Mouse (Mus musculus) midbrain, embryonic 13.5 days (tissue): ENCODE data around the gene AI464131. TPM values are rescaled to one million over a fixed set of nuclear protein-coding genes. Genes with fewer than 3 reads are reported as not detected.

Experiments used
- ATAC-seq: fragments of 200-750 bp; cut with Nextera tagmentation; 2 replicates; pipeline ENCODE4 v1.8.0; 2017; ENCODE audit warnings: mild to moderate bottlenecking, moderate TSS enrichment, moderate library complexity
- H3K27ac ChIP-seq: fragments of 300-500 bp; sonication (generic); 2 replicates; pipeline ENCODE4 v1.5.1; 2015; ENCODE audit warnings: inconsistent platforms, mild to moderate bottlenecking, moderate library complexity
- H3K27me3 ChIP-seq: fragments of 300-500 bp; sonication (generic); 2 replicates; pipeline ENCODE4 v1.6.1; 2015; ENCODE audit warnings: mild to moderate bottlenecking, inconsistent platforms
- H3K36me3 ChIP-seq: fragments of 300-500 bp; sonication (generic); 2 replicates; pipeline ENCODE4 v1.6.1; 2015; ENCODE audit warnings: mild to moderate bottlenecking, inconsistent platforms
- H3K4me1 ChIP-seq: fragments of 300-500 bp; sonication (generic); replicated peaks from 2 replicates; pipeline ENCODE4 v1.6.1; 2015; ENCODE audit warnings: inconsistent platforms
- H3K4me2 ChIP-seq: fragments of 300-500 bp; sonication (generic); replicated peaks from 2 replicates; pipeline ENCODE4 v1.6.1; 2015; ENCODE audit warnings: moderate library complexity, mild to moderate bottlenecking, inconsistent platforms
- H3K4me3 ChIP-seq: fragments of 300-500 bp; sonication (generic); replicated peaks from 2 replicates; pipeline ENCODE4 v1.5.1; 2015; ENCODE audit warnings: mild to moderate bottlenecking, inconsistent platforms
- H3K9ac ChIP-seq: fragments of 300-500 bp; sonication (generic); replicated peaks from 2 replicates; pipeline ENCODE4 v1.6.1; 2015; ENCODE audit warnings: mild to moderate bottlenecking, inconsistent platforms
- H3K9me3 ChIP-seq: fragments of 300-500 bp; sonication (generic); 2 replicates; pipeline ENCODE4 v1.6.1; 2016; ENCODE audit warnings: mild to moderate bottlenecking, inconsistent platforms
- WGBS: fragments of 180-500 bp; shearing (Covaris S2); methylation state at CpG from one replicate; pipeline ENCODE4 v1.1.7; 2015; 5-methylcytosine and 5-hydroxymethylcytosine counted together
- polyA plus RNA-seq: library from polyadenylated mRNA; unstranded; fragments of >200 nt; fragmentation: Nextera tagmentation; extraction: Ambion mirVana; gene quantifications from 2 replicates; pipeline ENCODE4 v1.2.1, GENCODE M21; 2015

AI464131 gene
- polyA plus RNA-seq, 1 experiment from 2014 or later, result 5.5 TPM

- Histone ChIP-seq H3K4me1 (peaks cover 37% of the 10 kb centered on the region), H3K27me3 (peaks cover 44% of the 10 kb centered on the region), H3K4me3 (no peak overlapping the region), H3K9ac (no peak overlapping the region), H3K27ac (no peak overlapping the region), H3K36me3 (no peaks in the 10 kb centered on the region), H3K4me2 (no peak overlapping the region), H3K9me3 (no peaks in the 10 kb centered on the region)
- WGBS, result 80% methylated on average over 5 of the region's 5 CpGs
- ATAC-seq, result no peak
Observed at GRCm38 (mm10) chr4:41504325-41504724, 1.4 kb upstream of the AI464131 start.

GRCm38 (mm10) chr4:41502171-41502940, 520 bp downstream of the AI464131 start:
- peak; percentile 29 for ATAC-seq
- 6% methylated on average over 20 of the region's 20 CpGs for WGBS
- H3K9ac ChIP-seq, result peak overlapping the region; percentile 58
- no peaks in the 10 kb centered on the region for H3K9me3 ChIP-seq
- H3K36me3 ChIP-seq, result no peaks in the 10 kb centered on the region
- peak overlapping the region; percentile 60 for H3K27ac ChIP-seq
- H3K27me3 ChIP-seq, result peaks cover 51% of the 10 kb centered on the region
- peak overlapping the region; percentile 40 for H3K4me3 ChIP-seq
- H3K4me1 ChIP-seq, result peaks cover 49% of the 10 kb centered on the region
- H3K4me2 ChIP-seq, result peak overlapping the region; percentile 61

DNA sequence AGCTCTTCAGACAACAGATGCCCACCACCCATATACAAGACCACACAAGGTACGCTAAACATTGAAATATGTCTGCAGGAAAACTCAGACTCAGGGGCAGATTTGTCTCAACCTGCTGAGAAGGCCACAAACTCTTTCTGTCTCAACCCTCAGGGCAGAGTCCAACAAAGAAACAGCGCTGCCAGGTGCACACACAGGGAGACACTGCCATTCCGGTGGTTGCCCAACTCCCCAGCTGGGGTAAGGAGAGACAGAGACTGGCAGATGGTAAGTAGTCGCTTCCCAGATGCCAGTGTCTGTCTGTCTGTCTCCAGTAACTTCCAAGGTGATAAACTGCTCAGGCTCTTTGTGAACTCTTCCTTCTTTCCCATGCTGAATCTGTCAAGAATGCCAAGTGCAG, 2.1 kb downstream of the AI464131 start:
- peaks cover 66% of the 10 kb centered on the region for H3K27me3 ChIP-seq
- peaks cover 41% of the 10 kb centered on the region for H3K4me1 ChIP-seq
- 79% methylated on average over 4 of the region's 4 CpGs for WGBS

GRCm38 (mm10) chr4:41499619-41500018, 3.3 kb downstream of the AI464131 start:
- no peak overlapping the region for H3K27ac ChIP-seq
- H3K36me3 ChIP-seq, result no peaks in the 10 kb centered on the region
- no peak overlapping the region for H3K9ac ChIP-seq
- peaks cover 69% of the 10 kb centered on the region for H3K27me3 ChIP-seq
- H3K4me3 ChIP-seq, result 0 out of 2 replicates have a peak overlapping the region, but pooled peaks have one; percentile 25
- 0 out of 2 replicates have a peak overlapping the region, but pooled peaks have one; percentile 59 for H3K4me2 ChIP-seq
- ATAC-seq, result no peak
- peaks cover 40% of the 10 kb centered on the region for H3K4me1 ChIP-seq
- H3K9me3 ChIP-seq, result no peaks in the 10 kb centered on the region
- 56% methylated on average over 8 of the region's 8 CpGs for WGBS

More for the DNA sequence above, 2.1 kb downstream of the AI464131 start:
- Histone ChIP-seq H3K36me3 (no peaks in the 10 kb centered on the region), H3K9ac (no peak overlapping the region), H3K4me2 (no peak overlapping the region), H3K4me3 (no peak overlapping the region), H3K9me3 (no peaks in the 10 kb centered on the region), H3K27ac (no peak overlapping the region)
- ATAC-seq, result no peak

- Histone ChIP-seq H3K9me3 (no peaks in the 10 kb centered on the region), H3K9ac (peak overlapping the region; percentile 4), H3K4me3 (peak overlapping the region; percentile 25), H3K36me3 (0 out of 2 replicates have a peak, but pooled peaks cover 4% of the 10 kb centered on the region), H3K27me3 (peaks cover 69% of the 10 kb centered on the region), H3K27ac (no peak overlapping the region), H3K4me2 (peak overlapping the region; percentile 59), H3K4me1 (peaks cover 40% of the 10 kb centered on the region)
- 5% methylated on average over 43 of the region's 43 CpGs for WGBS
- ATAC-seq, result no peak
Observed at GRCm38 (mm10) chr4:41498921-41499391, 3.9 kb downstream of the AI464131 start.

GRCm38 (mm10) chr4:41497995-41498845, 4.7 kb downstream of the AI464131 start:
- 0 out of 2 replicates have a peak, but pooled peaks cover 6% of the 10 kb centered on the region for H3K36me3 ChIP-seq
- H3K4me2 ChIP-seq, result peak overlapping the region; percentile 59
- peaks cover 40% of the 10 kb centered on the region for H3K4me1 ChIP-seq
- WGBS, result 11% methylated on average over 72 of the region's 72 CpGs
- H3K4me3 ChIP-seq, result peak overlapping the region; percentile 25
- no peak overlapping the region for H3K27ac ChIP-seq
- H3K9me3 ChIP-seq, result no peaks in the 10 kb centered on the region
- H3K9ac ChIP-seq, result peak overlapping the region; percentile 48
- ATAC-seq, result peak; percentile 28; the same call in 1 of the 2 replicates
- H3K27me3 ChIP-seq, result peaks cover 69% of the 10 kb centered on the region

- H3K4me1 ChIP-seq, result peaks cover 35% of the 10 kb centered on the region
- WGBS, result 3% methylated on average over 34 of the region's 34 CpGs
- peak overlapping the region; percentile 48 for H3K9ac ChIP-seq
- peak overlapping the region; percentile 59 for H3K4me2 ChIP-seq
- H3K4me3 ChIP-seq, result peak overlapping the region; percentile 25
- H3K36me3 ChIP-seq, result 0 out of 2 replicates have a peak, but pooled peaks cover 6% of the 10 kb centered on the region
- no peak overlapping the region for H3K27ac ChIP-seq
- ATAC-seq, result peak; percentile 32
- peaks cover 69% of the 10 kb centered on the region for H3K27me3 ChIP-seq
- no peaks in the 10 kb centered on the region for H3K9me3 ChIP-seq
Observed at GRCm38 (mm10) chr4:41497579-41497978, 5.3 kb downstream of the AI464131 start.

DNA sequence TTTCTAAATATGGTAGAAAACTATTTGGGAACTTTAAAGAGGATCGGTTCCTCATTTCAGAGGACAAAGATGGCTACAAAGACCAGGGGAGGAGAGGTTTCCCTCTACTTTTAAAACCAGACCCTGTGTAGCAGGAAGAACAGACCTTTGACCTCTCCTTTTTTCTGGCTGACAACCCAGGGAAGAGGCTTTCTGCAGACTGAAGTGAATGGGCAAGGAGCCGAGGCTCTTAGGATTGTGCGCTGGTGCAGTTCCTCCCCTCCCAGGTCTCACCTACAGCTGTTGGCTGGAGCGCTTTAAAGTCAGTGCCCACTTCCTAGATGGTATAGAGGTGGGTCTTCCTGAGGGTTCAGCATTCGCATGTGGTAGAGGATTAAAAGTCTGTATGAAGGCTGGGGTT, 5.8 kb downstream of the AI464131 start:
- ATAC-seq, result peak; percentile 31; the same call in 1 of the 2 replicates
- Histone ChIP-seq H3K36me3 (0 out of 2 replicates have a peak, but pooled peaks cover 6% of the 10 kb centered on the region), H3K4me2 (peak overlapping the region; percentile 59), H3K9me3 (no peaks in the 10 kb centered on the region), H3K4me3 (peak overlapping the region; percentile 25), H3K27me3 (peaks cover 65% of the 10 kb centered on the region), H3K4me1 (peaks cover 30% of the 10 kb centered on the region), H3K9ac (no peak overlapping the region), H3K27ac (no peak overlapping the region)
- WGBS, result 39% methylated on average over 5 of the region's 5 CpGs

GRCm38 (mm10) chr4:41495850-41496249, 7.0 kb downstream of the AI464131 start:
- H3K4me2 ChIP-seq, result no peak overlapping the region
- H3K27ac ChIP-seq, result no peak overlapping the region
- peaks cover 24% of the 10 kb centered on the region for H3K4me1 ChIP-seq
- no peak overlapping the region for H3K4me3 ChIP-seq
- no peak overlapping the region for H3K9ac ChIP-seq
- H3K36me3 ChIP-seq, result 0 out of 2 replicates have a peak, but pooled peaks cover 6% of the 10 kb centered on the region
- H3K27me3 ChIP-seq, result peaks cover 53% of the 10 kb centered on the region
- H3K9me3 ChIP-seq, result no peaks in the 10 kb centered on the region
- 87% methylated on average over 11 of the region's 11 CpGs for WGBS
- 0 out of 2 replicates have a peak, but pooled peaks have one; percentile 7 for ATAC-seq

DNA sequence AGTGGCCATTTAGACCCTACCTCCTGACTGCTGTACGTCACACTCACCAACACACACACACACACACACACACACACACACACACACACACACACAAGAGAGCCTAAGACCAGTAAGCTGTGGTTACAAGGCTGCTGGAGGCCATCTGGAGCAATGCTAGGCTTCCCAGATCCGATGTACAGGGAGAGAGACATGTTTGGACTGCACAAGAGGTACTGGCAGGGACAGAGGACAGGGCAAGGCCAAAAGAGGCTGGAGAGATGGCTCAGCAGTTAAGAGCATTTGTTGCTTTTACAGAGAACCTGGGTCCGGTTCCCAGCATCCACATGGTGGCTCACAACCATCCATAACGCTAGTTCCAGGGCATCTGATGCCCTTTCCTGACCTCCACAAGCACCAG, 7.8 kb downstream of the AI464131 start:
- Histone ChIP-seq H3K27me3 (peaks cover 46% of the 10 kb centered on the region), H3K36me3 (0 out of 2 replicates have a peak, but pooled peaks cover 6% of the 10 kb centered on the region), H3K4me3 (no peak overlapping the region), H3K27ac (no peak overlapping the region), H3K4me2 (no peak overlapping the region), H3K9ac (no peak overlapping the region), H3K4me1 (peaks cover 24% of the 10 kb centered on the region), H3K9me3 (no peaks in the 10 kb centered on the region)
- no peak for ATAC-seq
- 81% methylated on average over 4 of the region's 4 CpGs for WGBS

GRCm38 (mm10) chr4:41494378-41494777, 8.5 kb downstream of the AI464131 start:
- WGBS, result 53% methylated on average over 3 of the region's 3 CpGs
- peaks cover 39% of the 10 kb centered on the region for H3K27me3 ChIP-seq

More at GRCm38 (mm10) chr4:41494378-41494777, 8.5 kb downstream of the AI464131 start:
- H3K4me1 ChIP-seq, result peaks cover 23% of the 10 kb centered on the region
- H3K27ac ChIP-seq, result no peak overlapping the region
- no peak for ATAC-seq
- H3K9ac ChIP-seq, result no peak overlapping the region
- H3K4me2 ChIP-seq, result no peak overlapping the region
- no peak overlapping the region for H3K4me3 ChIP-seq
- no peaks in the 10 kb centered on the region for H3K9me3 ChIP-seq
- 0 out of 2 replicates have a peak, but pooled peaks cover 6% of the 10 kb centered on the region for H3K36me3 ChIP-seq
